17 mouse cellular contexts compared by ENCODE assay signal in the genomic region with DNA sequence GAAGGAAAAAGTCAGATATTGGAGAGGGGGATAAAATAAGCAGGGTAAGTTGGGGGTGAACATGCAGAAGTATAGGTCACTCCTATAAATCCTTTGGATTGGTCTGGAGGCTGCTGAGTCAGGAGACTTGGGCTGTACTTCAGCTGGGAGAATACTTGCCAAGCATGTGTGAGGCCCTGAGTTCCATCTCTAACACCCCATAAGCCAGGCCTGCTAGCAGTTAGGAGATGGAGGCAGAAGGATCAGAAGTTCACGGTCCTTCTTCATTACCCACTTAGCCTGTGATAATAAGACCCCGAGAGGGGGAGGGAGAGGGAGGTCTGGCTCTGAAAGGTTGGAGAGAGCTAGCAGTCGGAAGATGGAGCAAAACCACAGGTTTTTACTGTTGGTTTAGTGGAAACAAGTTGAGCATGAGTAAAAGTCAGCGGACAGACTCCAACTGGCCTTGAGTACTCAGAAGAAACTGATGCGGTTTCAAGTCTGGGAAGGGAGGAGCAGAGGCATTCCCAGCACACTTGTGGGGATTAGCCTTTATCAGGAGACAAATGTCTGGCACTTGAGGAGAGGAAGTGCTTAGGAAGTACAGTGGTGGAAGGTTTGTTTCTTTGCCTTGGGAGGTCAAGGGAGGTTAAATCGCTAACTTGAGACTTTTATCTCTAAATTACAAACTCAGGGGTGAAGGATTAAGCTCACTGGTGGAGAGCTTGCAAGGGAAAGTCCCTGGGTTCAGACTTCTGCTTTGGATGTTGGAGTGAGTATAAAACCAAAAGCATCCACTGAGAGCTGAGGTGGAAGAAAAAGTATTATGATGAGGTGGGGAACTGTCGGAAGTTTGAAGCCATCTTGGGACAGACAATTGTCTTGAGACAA. TPM values are rescaled to one million over a fixed set of nuclear protein-coding genes. Genes with fewer than 3 reads are reported as not detected.
A peak's percentile ranks its signal among the peaks of the same experiment; 100 is the strongest.
DNase-seq lines count a peak whose midpoint lies in the region; ATAC-seq and TF ChIP-seq lines count a peak whose summit lies in the region.
"Had no signal": no experiment of that assay in that cellular context is flagged by ENCODE, and none has a peak within 500 bp of the region (broad histone marks: within the 10 kb centered on the region; RNA-seq: fewer than 3 reads in every experiment).

No protein-coding gene starts in this region.

- no peaks in the 10 kb centered on the region for H3K27me3 ChIP-seq in liver, embryonic 13.5 days
- no peaks in the 10 kb centered on the region for H3K27me3 ChIP-seq in MEL (ENCODE audit: control insufficient read depth in 1 of 2, insufficient read depth in 2 of 2, low read length in 2 of 2)
- peaks cover 14% of the 10 kb centered on the region; the same call in 1 of the 2 replicates for H3K27me3 ChIP-seq in embryonic facial prominence, embryonic 14.5 days (replicated peaks; ENCODE audit: control insufficient read depth, insufficient read depth, low read length)

- H3K4me3 ChIP-seq in liver, embryonic 13.5 days (replicated peaks), result no peak overlapping the region
- peak overlapping the region in 1 of 2 experiments; percentile 13; a peak in 1 of 4 replicates for H3K4me3 ChIP-seq in MEL (ENCODE audit: control insufficient read depth in 1 of 2, insufficient read depth in 1 of 2, low read depth in 2 of 2, low read length in 2 of 2)
- no peak overlapping the region for H3K4me3 ChIP-seq in embryonic facial prominence, embryonic 14.5 days (ENCODE audit: low read depth, low read length)
- H3K4me3 ChIP-seq: erythroblast, embryonic 14.5 days had no signal

- no peak overlapping the region for H3K4me2 ChIP-seq in liver, embryonic 13.5 days
- H3K4me2 ChIP-seq in embryonic facial prominence, embryonic 14.5 days (ENCODE audit: low read depth, low read length), result no peak overlapping the region

- WGBS in liver, embryonic 13.5 days (ENCODE audit: insufficient replicate concordance), result 32% methylated on average over 7 of the region's 7 CpGs
- 43% methylated on average over 7 of the region's 7 CpGs for WGBS in embryonic facial prominence, embryonic 14.5 days

- H3K36me3 ChIP-seq in liver, embryonic 13.5 days, result no peaks in the 10 kb centered on the region
- peaks cover 0 to 20% of the 10 kb centered on the region in 2 experiments; a peak in 2 of 4 replicates for H3K36me3 ChIP-seq in MEL (ENCODE audit: control insufficient read depth in 1 of 2, insufficient read depth in 2 of 2, low read length in 2 of 2)
- no peaks in the 10 kb centered on the region for H3K36me3 ChIP-seq in embryonic facial prominence, embryonic 14.5 days (ENCODE audit: control insufficient read depth, insufficient read depth, low read length)

- no peak for TF ChIP-seq POLR2A in MEL (IDR thresholded peaks at IDR 0.05; ENCODE audit: control insufficient read depth in 1 of 2, insufficient read depth in 1 of 2, low read depth in 1 of 2, low read length in 2 of 2, poor library complexity in 1 of 2)

- H3K4me1 ChIP-seq in liver, embryonic 13.5 days (replicated peaks), result peaks cover 43% of the 10 kb centered on the region
- H3K4me1 ChIP-seq in MEL (ENCODE audit: control insufficient read depth in 1 of 2, insufficient read depth in 2 of 2, low read length in 2 of 2), result peaks cover 5 to 29% of the 10 kb centered on the region in 2 experiments; a peak in 3 of 4 replicates
- no peaks in the 10 kb centered on the region for H3K4me1 ChIP-seq in embryonic facial prominence, embryonic 14.5 days (ENCODE audit: control insufficient read depth, insufficient read depth, low read length)

- no peak for TF ChIP-seq CTCF in MEL (IDR thresholded peaks at IDR 0.05 in 2 of 3, conservative IDR thresholded peaks at IDR 0.05 in 1 of 3; ENCODE audit: control insufficient read depth in 1 of 3, insufficient read depth in 1 of 3, low read depth in 2 of 3, low read length in 3 of 3, poor library complexity in 1 of 3, severe bottlenecking in 1 of 3)

- H3K27ac ChIP-seq in liver, embryonic 13.5 days, result peak overlapping the region; percentile 43
- H3K27ac ChIP-seq in MEL (ENCODE audit: control insufficient read depth, low read depth, low read length), result peak overlapping the region; percentile 12; the same call in 1 of the 2 replicates
- H3K27ac ChIP-seq in embryonic facial prominence, embryonic 14.5 days (replicated peaks; ENCODE audit: low read depth, low read length), result no peak overlapping the region

- TF ChIP-seq RAD21 in MEL (IDR thresholded peaks at IDR 0.05; ENCODE audit: low read depth, low read length), result no peak

- peak; percentile 9; the same call in 1 of the 2 replicates for ATAC-seq in liver, embryonic 13.5 days (ENCODE audit: low read depth)
- ATAC-seq in embryonic facial prominence, embryonic 14.5 days (ENCODE audit: low read depth), result no peak
- ATAC-seq: activated CD4-positive, CD25-positive, alpha-beta regulatory T cell, adult 4 months; inflammation-experienced regulatory T-cells, adult 6 months had no signal

- peak; percentile 3 for DNase-seq in heart, adult 8-10 months (ENCODE audit: low spot score)
- no peak for DNase-seq in heart, postnatal 4 days
- DNase-seq in liver, embryonic 13.5 days, result no peak
- DNase-seq in liver (no peak), MEL (ENCODE audit: low read depth, low spot score) (peak; percentile 53)
- peak; percentile 11 for DNase-seq in embryonic facial prominence, embryonic 14.5 days (ENCODE audit: low spot score)
- no peak for DNase-seq in adrenal gland, adult 8-10 months
- no peak for DNase-seq in spleen, adult 12 weeks (ENCODE audit: low spot score)
- DNase-seq: cerebellum, postnatal 36 days; gastrocnemius, postnatal 36 days; kidney, postnatal 4 days; left cerebral cortex, postnatal 4 days had no signal

- no peak overlapping the region for H3K9ac ChIP-seq in liver, embryonic 13.5 days
- no peak overlapping the region for H3K9ac ChIP-seq in MEL (ENCODE audit: control insufficient read depth, low read depth, low read length, poor library complexity, severe bottlenecking)
- H3K9ac ChIP-seq in embryonic facial prominence, embryonic 14.5 days (ENCODE audit: low read depth, low read length), result no peak overlapping the region

- TF ChIP-seq EP300 in MEL (IDR thresholded peaks at IDR 0.05; ENCODE audit: low read depth in 1 of 2, low read length in 2 of 2), result peak; percentile 48 to 52; a peak in 3 of 4 replicates

- no peaks in the 10 kb centered on the region for H3K79me2 ChIP-seq in MEL (ENCODE audit: control insufficient read depth, insufficient read depth, low read length, poor library complexity)

- H3K9me3 ChIP-seq in liver, embryonic 13.5 days (replicated peaks), result no peaks in the 10 kb centered on the region
- H3K9me3 ChIP-seq in MEL (replicated peaks; ENCODE audit: insufficient read depth, low read length), result no peaks in the 10 kb centered on the region
- no peaks in the 10 kb centered on the region for H3K9me3 ChIP-seq in embryonic facial prominence, embryonic 14.5 days (ENCODE audit: control insufficient read depth, low read length)

TF ChIP-seq in MEL, 35 proteins besides CTCF, POLR2A, EP300 and RAD21:
- no peak for TF ChIP-seq ZKSCAN1 (IDR thresholded peaks at IDR 0.05; ENCODE audit: low read depth, low read length)
- TF ChIP-seq ETS1 (IDR thresholded peaks at IDR 0.05; ENCODE audit: low read depth, low read length), result peak; percentile 37; the same call in 1 of the 2 replicates
- no peak for TF ChIP-seq MAX (IDR thresholded peaks at IDR 0.05; ENCODE audit: low read length)
- no peak for TF ChIP-seq MAFK (IDR thresholded peaks at IDR 0.05; ENCODE audit: borderline replicate concordance, low read depth, low read length)
- 0 out of 2 replicates have a peak, but pooled peaks have one; percentile 5 for TF ChIP-seq TCF12 (IDR thresholded peaks at IDR 0.05; ENCODE audit: low read depth, low read length)
- TF ChIP-seq USF1 (IDR thresholded peaks at IDR 0.05; ENCODE audit: low read depth, low read length), result no peak
- TF ChIP-seq POLR2AphosphoS5 (IDR thresholded peaks at IDR 0.05; ENCODE audit: borderline replicate concordance, low read depth, low read length), result no peak
- TF ChIP-seq HCFC1 (IDR thresholded peaks at IDR 0.05; ENCODE audit: low read depth, low read length), result no peak
- no peak; the same call in 1 of the 2 replicates for TF ChIP-seq TAL1 (IDR thresholded peaks at IDR 0.05; ENCODE audit: low read length)
- TF ChIP-seq NELFE (IDR thresholded peaks at IDR 0.05; ENCODE audit: low read depth, low read length), result no peak
- TF ChIP-seq SMC3 (IDR thresholded peaks at IDR 0.05; ENCODE audit: low read depth, low read length), result no peak

RNA-seq across cellular contexts. Expression of gene Cltrn, which starts 3.9 kb away (rescaled TPM):
- not detected for total RNA-seq in heart, adult 8-10 months (2022)
- not detected for total RNA-seq in heart, postnatal 4 days (2021)
- polyA plus RNA-seq in liver, embryonic 13.5 days (2015; fragmentation: Nextera tagmentation; extraction: Ambion mirVana), result 0.28 and 0.45 TPM in 2 replicates
- 0.12 TPM in 1 of 2 replicates, not detected in the other for total RNA-seq in MEL (2012; rRNA removed)
- under 1 TPM in 1 of 2 experiments, not detected in 1; 0.13 TPM for polyA plus RNA-seq in MEL (2012; ENCODE audit: insufficient read depth in 1 of 2, insufficient read length in 2 of 2, low read depth in 1 of 2, low replicate concordance in 2 of 2, missing spikeins in 1 of 2)
- polyA plus RNA-seq in embryonic facial prominence, embryonic 14.5 days (2014; fragmentation: Nextera tagmentation; extraction: Ambion mirVana), result 0.15 and 0.33 TPM in 2 replicates
- total RNA-seq in adrenal gland, adult 8-10 months (2022), result not detected
- total RNA-seq: gastrocnemius, postnatal 36 days; heart, postnatal 14 days; layer of hippocampus, postnatal 25 days; left cerebral cortex, postnatal 4 days had no signal
- polyA plus RNA-seq: activated CD4-positive, CD25-positive, alpha-beta regulatory T cell, adult 4 months; erythroblast, embryonic 14.5 days; inflammation-experienced regulatory T-cells, adult 6 months had no signal

RNA-seq across cellular contexts. Expression of gene Siah1b, which starts 16.2 kb away (rescaled TPM):
- 1 to 10 TPM; 3.7 to 4.7 (median 4.3) TPM for total RNA-seq in heart, adult 8-10 months (2022)
- 10 to 100 TPM in 1 of 2 experiments, 1 to 10 TPM in 1; 9.9 to 10.4 TPM for total RNA-seq in heart, postnatal 4 days (2021)
- 20.0 and 21.6 TPM in 2 replicates for polyA plus RNA-seq in liver, embryonic 13.5 days (2015; fragmentation: Nextera tagmentation; extraction: Ambion mirVana)
- 46.2 and 54.2 TPM in 2 replicates for total RNA-seq in MEL (2012; rRNA removed)
- 10 to 100 TPM in 1 of 2 experiments, not detected in 1; 65.1 TPM for polyA plus RNA-seq in MEL (2012; ENCODE audit: insufficient read depth in 1 of 2, insufficient read length in 2 of 2, low read depth in 1 of 2, low replicate concordance in 2 of 2, missing spikeins in 1 of 2)
- polyA plus RNA-seq in embryonic facial prominence, embryonic 14.5 days (2014; fragmentation: Nextera tagmentation; extraction: Ambion mirVana), result 17.9 and 24.8 TPM in 2 replicates
- 10 to 100 TPM in 1 of 4 experiments, 1 to 10 TPM in 3; 7.2 to 10.2 (median 8.3) TPM for total RNA-seq in adrenal gland, adult 8-10 months (2022)

RNA-seq across cellular contexts. Expression of gene Ace2, which starts 46.6 kb away (rescaled TPM):
- total RNA-seq in heart, adult 8-10 months (2022), result 1 to 10 TPM in 2 of 4 experiments, under 1 TPM in 2; 0.57 to 1.4 (median 0.89) TPM
- total RNA-seq in heart, postnatal 4 days (2021), result under 1 TPM; 0.38 to 0.79 TPM
- 0.03 TPM in 1 of 2 replicates, not detected in the other for polyA plus RNA-seq in liver, embryonic 13.5 days (2015; fragmentation: Nextera tagmentation; extraction: Ambion mirVana)
- not detected in 2 replicates for total RNA-seq in MEL (2012; rRNA removed)
- not detected for polyA plus RNA-seq in MEL (2012; ENCODE audit: insufficient read depth in 1 of 2, insufficient read length in 2 of 2, low read depth in 1 of 2, low replicate concordance in 2 of 2, missing spikeins in 1 of 2)
- 2.5 and 2.7 TPM in 2 replicates for polyA plus RNA-seq in embryonic facial prominence, embryonic 14.5 days (2014; fragmentation: Nextera tagmentation; extraction: Ambion mirVana)
- total RNA-seq in adrenal gland, adult 8-10 months (2022), result 1 to 10 TPM; 2.1 to 5.4 (median 3.6) TPM
- polyA plus RNA-seq: activated CD4-positive, CD25-positive, alpha-beta regulatory T cell, adult 4 months; erythroblast, embryonic 14.5 days; inflammation-experienced regulatory T-cells, adult 6 months had no signal

Comparison
In these comparisons a context has a peak if more than half of its experiments do, and no peak if none do; other contexts are left out.
1. DNase-seq: peak in heart, adult 8-10 months (single experiment), MEL (single experiment) and embryonic facial prominence, embryonic 14.5 days (single experiment); none in heart, postnatal 4 days (single experiment), liver, embryonic 13.5 days (single experiment), liver (single experiment), adrenal gland, adult 8-10 months (single experiment) and spleen, adult 12 weeks (single experiment).